Mouse (Mus musculus) G1E (cell line): ENCODE measurements around the gene Nrp2. TPM values are rescaled to one million over a fixed set of nuclear protein-coding genes. Genes with fewer than 3 reads are reported as not detected.

Experiments
- ATAC-seq: 2 replicates; pipeline ENCODE4 v1.8.0; 2016; ENCODE audit warnings: mild to moderate bottlenecking; ENCODE audit not compliant: insufficient number of reproducible peaks, poor library complexity, low FRiP score, severe bottlenecking; ENCODE audit errors: extremely low read depth
- DNase-seq: peaks from one replicate; pipeline ENCODE4 v3.0.0; 2012; ENCODE audit warnings: low spot score
- H3K27me3 ChIP-seq: 2 replicates; pipeline ENCODE4 v1.6.1; 2012; ENCODE audit warnings: mild to moderate bottlenecking, low read length, inconsistent platforms; ENCODE audit not compliant: insufficient read depth
- H3K36me3 ChIP-seq: replicated peaks from 2 replicates; pipeline ENCODE3; 2012; ENCODE audit warnings: mild to moderate bottlenecking, inconsistent platforms
- H3K4me1 ChIP-seq: 2 replicates; pipeline ENCODE4 v1.6.1; 2012; ENCODE audit warnings: low read depth, low read length, inconsistent platforms, mixed read lengths; ENCODE audit not compliant: insufficient read depth
- H3K4me3 ChIP-seq: 2 replicates; pipeline ENCODE4 v1.5.1; 2012; ENCODE audit warnings: low read depth, mild to moderate bottlenecking, inconsistent platforms, low read length, moderate library complexity, mixed read lengths
- H3K9me3 ChIP-seq: replicated peaks from 2 replicates; pipeline ENCODE4 v1.6.1; 2012; ENCODE audit warnings: inconsistent platforms
- CTCF ChIP-seq: IDR thresholded peaks from 2 replicates; pipeline ENCODE4 v1.5.1; 2012; ENCODE audit warnings: low read depth, low read length, inconsistent platforms, mixed read lengths
- GATA1 ChIP-seq: IDR thresholded peaks from 2 replicates; pipeline ENCODE4 v1.6.1; 2012; ENCODE audit warnings: borderline replicate concordance, low read length, inconsistent platforms, mixed read lengths
- GATA2 ChIP-seq: IDR thresholded peaks from 2 replicates; pipeline ENCODE4 v1.6.1; 2012; ENCODE audit warnings: low read depth, low read length, inconsistent platforms, borderline replicate concordance
- POLR2AphosphoS5 ChIP-seq: IDR thresholded peaks from 2 replicates; pipeline ENCODE4 v1.6.1; 2012; ENCODE audit warnings: low read depth, low read length, inconsistent platforms; ENCODE audit not compliant: insufficient replicate concordance
- TAL1 ChIP-seq: conservative IDR thresholded peaks from 2 replicates; pipeline ENCODE4 v1.6.1; 2012; ENCODE audit warnings: low read depth, low read length, inconsistent platforms, mixed read lengths
- polyA plus RNA-seq: library from polyadenylated mRNA; stranded (reverse); fragments of >175 nt; gene quantifications from 2 replicates; pipeline ENCODE4 v1.2.3, GENCODE M21; 2012
- total RNA-seq, 2 experiments: library from RNA; stranded (forward) in 1 of 2; stranded (reverse) in 1 of 2; fragments of 200-1000 nt in 1 of 2; fragments of >200 nt in 1 of 2; fragmentation: Nextera tagmentation in 1 of 2; gene quantifications; 2 replicates each; pipeline ENCODE4 v1.2.3; 2014 to 2017

Nrp2 gene
- total and polyA plus RNA-seq, 3 experiments = 0.07 to 0.16 TPM; not detected in 1

- Histone ChIP-seq H3K4me3 (no peak overlapping the region), H3K36me3 (no peaks in the 10 kb centered on the region), H3K4me1 (no peaks in the 10 kb centered on the region; the same call in 1 of the 2 replicates), H3K27me3 (peaks cover 53% of the 10 kb centered on the region), H3K9me3 (peaks cover 4% of the 10 kb centered on the region; the same call in 1 of the 2 replicates)
- no peak; the same call in 1 of the 2 replicates for ATAC-seq
- no peak for DNase-seq
- TF ChIP-seq GATA2 (no peak), POLR2AphosphoS5 (no peak), GATA1 (no peak), CTCF (no peak), TAL1 (no peak)
Observed at GRCm38 (mm10) chr1:62707913-62708860, 5.1 kb downstream of the Nrp2 start.

- TF ChIP-seq GATA2 (no peak), CTCF (no peak), POLR2AphosphoS5 (no peak), TAL1 (no peak), GATA1 (no peak)
- DNase-seq (no peak), ATAC-seq (no peak)
- no peaks in the 10 kb centered on the region for H3K9me3 ChIP-seq
- no peaks in the 10 kb centered on the region for H3K4me1 ChIP-seq
- no peaks in the 10 kb centered on the region for H3K36me3 ChIP-seq
- H3K4me3 ChIP-seq = no peak overlapping the region
- H3K27me3 ChIP-seq = peaks cover 42% of the 10 kb centered on the region
Observed at GRCm38 (mm10) chr1:62709770-62710335, 6.8 kb downstream of the Nrp2 start.

- Histone ChIP-seq H3K27me3 (peaks cover 19% of the 10 kb centered on the region), H3K4me1 (no peaks in the 10 kb centered on the region), H3K36me3 (no peaks in the 10 kb centered on the region), H3K4me3 (no peak overlapping the region), H3K9me3 (no peaks in the 10 kb centered on the region)
- ATAC-seq (no peak), DNase-seq (no peak)
- TF ChIP-seq TAL1 = no peak
- TF ChIP-seq POLR2AphosphoS5 = no peak
- TF ChIP-seq GATA1 = no peak
- TF ChIP-seq CTCF = no peak
- TF ChIP-seq GATA2 = no peak
Observed at GRCm38 (mm10) chr1:62713021-62713676, 10.1 kb downstream of the Nrp2 start.

- no peak for ATAC-seq
- H3K27me3 ChIP-seq = peaks cover 24% of the 10 kb centered on the region
Observed at GRCm38 (mm10) chr1:62715004-62715403, 11.9 kb downstream of the Nrp2 start.

GRCm38 (mm10) chr1:62715692-62716091 lies 12.6 kb downstream of the Nrp2 start:
- DNase-seq = no peak
- H3K4me3 ChIP-seq = no peak overlapping the region
- ATAC-seq = no peak
- peaks cover 24% of the 10 kb centered on the region for H3K27me3 ChIP-seq
- TF ChIP-seq POLR2AphosphoS5 (no peak), GATA1 (no peak), CTCF (no peak), GATA2 (no peak)
- no peaks in the 10 kb centered on the region for H3K9me3 ChIP-seq
- peaks cover 5% of the 10 kb centered on the region; the same call in 1 of the 2 replicates for H3K4me1 ChIP-seq
- H3K36me3 ChIP-seq = no peaks in the 10 kb centered on the region

More at GRCm38 (mm10) chr1:62715004-62715403, 11.9 kb downstream of the Nrp2 start:
- DNase-seq = no peak
- no peak for TF ChIP-seq GATA1
- no peak for TF ChIP-seq GATA2
- no peak for TF ChIP-seq TAL1
- no peak for TF ChIP-seq CTCF
- TF ChIP-seq POLR2AphosphoS5 = no peak
- H3K4me3 ChIP-seq = no peak overlapping the region
- no peaks in the 10 kb centered on the region for H3K36me3 ChIP-seq
- peaks cover 4% of the 10 kb centered on the region; the same call in 1 of the 2 replicates for H3K4me1 ChIP-seq
- no peaks in the 10 kb centered on the region for H3K9me3 ChIP-seq
